Mouse (Mus musculus) lung, postnatal 0 days (tissue): ENCODE results near the gene Prcc.

Experiments
- CTCF ChIP-seq: IDR thresholded peaks from 2 replicates; pipeline ENCODE4 v1.5.1; 2016; ENCODE audit warnings: antibody characterized with exemption, mild to moderate bottlenecking
- EP300 ChIP-seq: IDR thresholded peaks from 2 replicates; pipeline ENCODE4 v1.6.1; 2016; ENCODE audit warnings: antibody characterized with exemption, mild to moderate bottlenecking, control low read depth

DNA sequence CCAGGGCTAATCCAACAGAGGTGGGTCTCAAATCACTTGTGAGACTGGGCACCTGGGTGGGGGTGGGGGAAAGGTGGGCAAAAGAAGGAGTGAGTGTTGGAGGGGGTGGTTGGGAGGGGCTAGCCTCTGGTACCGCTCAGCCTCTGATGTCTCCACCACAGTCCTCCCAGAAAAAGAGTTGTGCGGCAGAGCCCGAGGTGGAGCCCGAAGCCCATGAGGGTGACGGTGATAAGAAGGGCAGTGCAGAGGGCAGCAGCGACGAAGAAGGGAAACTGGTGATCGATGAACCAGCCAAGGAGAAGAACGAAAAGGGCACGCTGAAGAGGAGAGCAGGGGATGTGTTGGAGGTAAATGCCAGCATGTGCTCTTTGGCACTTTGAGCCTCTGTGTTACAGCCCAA is 28.5 kb upstream of the Prcc start:
- no peak for TF ChIP-seq CTCF
- no peak for TF ChIP-seq EP300
